Mouse (Mus musculus): ENCODE measurements around the gene Sp7.

DNA sequence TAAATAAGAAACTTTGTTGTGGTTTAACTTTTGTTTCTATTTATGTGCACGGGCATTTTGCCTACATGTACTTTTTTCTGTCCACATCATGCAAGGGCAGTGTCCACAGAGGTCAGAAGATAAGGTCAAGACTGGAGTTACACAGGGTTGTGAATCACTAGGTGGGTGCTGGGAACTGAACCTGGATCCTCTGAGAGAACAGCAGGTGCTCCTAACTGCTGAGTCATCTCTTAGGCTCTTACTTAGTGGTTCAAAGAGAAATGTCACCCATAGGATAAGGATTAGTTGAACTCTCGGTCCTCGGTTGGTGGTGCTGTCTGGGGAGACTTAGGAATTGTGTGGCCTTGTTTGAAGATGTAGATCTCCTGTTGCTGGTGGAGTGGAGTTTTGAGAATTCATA is 22.0 kb upstream of the Sp7 start:
- no peak for TF ChIP-seq CTCF (IDR thresholded peaks at IDR 0.05; ENCODE audit: low read depth)
- no peak for TF ChIP-seq EP300 (optimal IDR thresholded peaks at IDR 0.05)
